Mouse (Mus musculus) G1E (cell line): ENCODE data around the gene Xpot. TPM values are rescaled to one million over a fixed set of nuclear protein-coding genes. Genes with fewer than 3 reads are reported as not detected.

Experiments used
- ATAC-seq: 2 replicates; pipeline ENCODE4 v1.8.0; 2016; ENCODE audit warnings: mild to moderate bottlenecking; ENCODE audit not compliant: insufficient number of reproducible peaks, poor library complexity, low FRiP score, severe bottlenecking; ENCODE audit errors: extremely low read depth
- DNase-seq: peaks from one replicate; pipeline ENCODE4 v3.0.0; 2012; ENCODE audit warnings: low spot score
- H3K27me3 ChIP-seq: 2 replicates; pipeline ENCODE4 v1.6.1; 2012; ENCODE audit warnings: mild to moderate bottlenecking, low read length, inconsistent platforms; ENCODE audit not compliant: insufficient read depth
- H3K36me3 ChIP-seq: replicated peaks from 2 replicates; pipeline ENCODE3; 2012; ENCODE audit warnings: mild to moderate bottlenecking, inconsistent platforms
- H3K4me1 ChIP-seq: 2 replicates; pipeline ENCODE4 v1.6.1; 2012; ENCODE audit warnings: low read depth, low read length, inconsistent platforms, mixed read lengths; ENCODE audit not compliant: insufficient read depth
- H3K4me3 ChIP-seq: 2 replicates; pipeline ENCODE4 v1.5.1; 2012; ENCODE audit warnings: low read depth, mild to moderate bottlenecking, inconsistent platforms, low read length, moderate library complexity, mixed read lengths
- H3K9me3 ChIP-seq: replicated peaks from 2 replicates; pipeline ENCODE4 v1.6.1; 2012; ENCODE audit warnings: inconsistent platforms
- CTCF ChIP-seq: IDR thresholded peaks from 2 replicates; pipeline ENCODE4 v1.5.1; 2012; ENCODE audit warnings: low read depth, low read length, inconsistent platforms, mixed read lengths
- GATA1 ChIP-seq: IDR thresholded peaks from 2 replicates; pipeline ENCODE4 v1.6.1; 2012; ENCODE audit warnings: borderline replicate concordance, low read length, inconsistent platforms, mixed read lengths
- GATA2 ChIP-seq: IDR thresholded peaks from 2 replicates; pipeline ENCODE4 v1.6.1; 2012; ENCODE audit warnings: low read depth, low read length, inconsistent platforms, borderline replicate concordance
- POLR2AphosphoS5 ChIP-seq: IDR thresholded peaks from 2 replicates; pipeline ENCODE4 v1.6.1; 2012; ENCODE audit warnings: low read depth, low read length, inconsistent platforms; ENCODE audit not compliant: insufficient replicate concordance
- TAL1 ChIP-seq: conservative IDR thresholded peaks from 2 replicates; pipeline ENCODE4 v1.6.1; 2012; ENCODE audit warnings: low read depth, low read length, inconsistent platforms, mixed read lengths
- polyA plus RNA-seq: library from polyadenylated mRNA; stranded (reverse); fragments of >175 nt; gene quantifications from 2 replicates; pipeline ENCODE4 v1.2.3, GENCODE M21; 2012
- total RNA-seq, 2 experiments: library from RNA; stranded (forward) in 1 of 2; stranded (reverse) in 1 of 2; fragments of 200-1000 nt in 1 of 2; fragments of >200 nt in 1 of 2; fragmentation: Nextera tagmentation in 1 of 2; gene quantifications; 2 replicates each; pipeline ENCODE4 v1.2.3; 2014 to 2017

Gene Xpot
- total and polyA plus RNA-seq, 3 experiments: 87.0 to 116 (median 110) TPM

DNA sequence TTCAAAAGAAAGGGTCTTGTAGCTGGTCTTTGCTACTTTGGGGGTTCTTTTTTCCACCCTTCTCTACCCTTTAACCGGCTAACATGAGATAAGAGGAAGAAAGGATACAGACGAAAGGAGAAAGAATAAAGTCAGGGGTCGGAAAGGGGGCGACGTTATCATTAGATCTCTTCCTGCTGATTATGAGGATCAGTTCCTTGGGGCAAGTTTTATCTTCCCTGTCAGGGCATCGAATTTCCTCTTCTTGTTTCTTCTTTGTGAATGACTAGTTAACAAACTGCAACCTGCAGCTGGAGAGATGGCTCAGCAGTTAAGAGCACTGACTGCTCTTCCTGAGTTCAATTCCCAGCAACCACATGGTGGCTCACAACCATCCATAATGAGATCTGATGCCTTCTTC lies 20.2 kb upstream of the Xpot start:
- no peaks in the 10 kb centered on the region for H3K36me3 ChIP-seq
- TF ChIP-seq GATA2: no peak
- no peak for TF ChIP-seq POLR2AphosphoS5
- TF ChIP-seq GATA1: no peak
- no peak for TF ChIP-seq CTCF
- TF ChIP-seq TAL1: no peak
- 0 out of 2 replicates have a peak, but pooled peaks cover 2% of the 10 kb centered on the region for H3K9me3 ChIP-seq
- peak; percentile 15; the same call in 1 of the 2 replicates for ATAC-seq
- H3K4me1 ChIP-seq: no peaks in the 10 kb centered on the region
- H3K27me3 ChIP-seq: peaks cover 9% of the 10 kb centered on the region
- no peak for DNase-seq
- H3K4me3 ChIP-seq: no peak overlapping the region

DNA sequence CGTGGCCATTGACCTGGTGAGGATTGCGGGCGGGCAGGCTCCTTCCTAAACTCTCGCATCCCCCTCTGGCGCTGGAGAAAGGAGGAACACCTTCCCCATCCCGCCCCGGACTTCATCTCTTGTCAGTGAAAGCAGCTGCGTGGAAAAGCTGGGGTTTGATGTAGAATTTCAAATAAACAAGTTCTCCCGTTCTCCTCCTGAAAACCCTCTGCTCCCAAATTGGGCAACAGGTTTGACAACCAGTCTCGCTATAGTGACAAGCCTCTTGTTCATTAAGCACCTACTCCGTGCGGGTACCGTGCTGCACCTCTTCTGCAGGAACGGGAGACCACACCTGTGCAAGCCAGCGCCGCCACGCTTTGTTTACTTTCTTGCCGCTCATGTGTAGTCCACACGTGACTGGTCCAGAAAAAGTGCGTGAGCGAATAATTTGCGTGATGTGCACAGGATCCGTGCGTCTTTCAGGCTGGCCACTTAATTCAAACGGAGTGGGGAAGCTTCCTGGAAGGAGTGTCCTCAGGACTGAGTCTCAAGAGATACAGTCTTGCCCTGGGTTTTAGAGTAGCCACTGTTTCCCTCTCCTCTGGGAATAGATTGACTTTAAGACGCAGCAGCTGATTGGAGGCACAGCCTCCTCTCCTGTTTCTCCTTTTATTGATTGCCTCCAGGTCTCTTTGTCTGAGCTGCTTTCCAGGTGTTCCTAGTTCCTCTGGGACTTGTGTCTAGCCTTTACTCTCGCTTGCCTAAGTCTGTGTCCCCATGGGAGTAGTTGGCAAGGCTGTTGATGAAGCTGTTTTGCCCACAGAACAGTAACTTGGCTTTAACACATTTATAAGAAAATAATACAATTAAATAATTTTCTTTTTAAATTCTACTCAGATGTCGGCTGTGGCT lies 16.2 kb upstream of the Xpot start:
- Histone ChIP-seq H3K27me3 (peaks cover 6% of the 10 kb centered on the region; the same call in 1 of the 2 replicates), H3K4me3 (no peak overlapping the region), H3K4me1 (no peaks in the 10 kb centered on the region), H3K36me3 (no peaks in the 10 kb centered on the region), H3K9me3 (0 out of 2 replicates have a peak, but pooled peaks cover 2% of the 10 kb centered on the region)
- DNase-seq (no peak), ATAC-seq (no peak)
- TF ChIP-seq TAL1 (no peak), GATA1 (no peak)

DNA sequence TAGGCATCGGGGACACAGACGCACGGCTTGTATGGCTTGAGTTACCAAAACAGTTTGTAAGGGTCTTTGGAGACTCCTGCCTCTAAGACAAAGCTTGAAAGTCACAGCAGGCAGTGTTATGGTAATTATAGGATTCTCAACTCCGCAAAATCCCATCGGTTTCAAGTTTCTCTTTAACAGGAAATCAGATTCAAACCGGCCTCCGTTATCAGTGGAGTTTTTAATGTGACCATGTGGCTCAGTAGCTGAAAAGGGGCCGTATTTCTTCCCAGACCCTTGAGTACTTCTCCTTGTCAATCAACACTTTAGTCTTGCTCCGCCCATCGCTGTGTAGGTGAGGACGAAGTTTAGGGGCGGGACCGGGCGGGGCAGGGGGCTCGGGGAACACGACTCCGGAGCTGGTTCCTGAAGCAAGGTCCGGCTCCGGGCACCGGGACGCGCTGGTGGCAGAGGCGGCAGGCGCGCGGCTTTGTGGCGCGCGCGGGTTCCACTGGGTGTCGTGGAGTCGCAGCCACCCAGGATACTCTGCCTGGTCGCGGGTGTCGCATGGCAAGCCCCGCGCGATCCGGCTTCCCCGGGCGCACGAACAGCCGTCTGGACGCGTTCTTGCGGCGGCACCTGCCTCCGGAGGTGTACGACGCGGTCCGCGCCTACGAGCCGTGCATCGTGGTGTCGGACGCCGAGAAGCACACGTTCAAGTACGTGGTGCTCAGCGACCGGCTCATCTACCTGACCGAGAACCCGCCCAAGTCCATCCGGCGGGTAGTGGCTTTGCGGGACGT lies 15.3 kb upstream of the Xpot start, which contains the start of gene D930020B18Rik:
Gene D930020B18Rik (plus strand): TSS at position 317 of the 782 bp plus-strand sequence.
- DNase-seq (no peak), ATAC-seq (no peak)
- H3K4me3 ChIP-seq: no peak within 1 kb of the TSS
- H3K4me1 ChIP-seq: no peaks in the 10 kb centered on the region
- TF ChIP-seq GATA2 (no peak), GATA1 (no peak), CTCF (no peak), POLR2AphosphoS5 (no peak), TAL1 (no peak)
- H3K36me3 ChIP-seq: no peaks in the 10 kb centered on the region
- H3K9me3 ChIP-seq: 0 out of 2 replicates have a peak, but pooled peaks cover 2% of the 10 kb centered on the region
- H3K27me3 ChIP-seq: peaks cover 6% of the 10 kb centered on the region; the same call in 1 of the 2 replicates

DNA sequence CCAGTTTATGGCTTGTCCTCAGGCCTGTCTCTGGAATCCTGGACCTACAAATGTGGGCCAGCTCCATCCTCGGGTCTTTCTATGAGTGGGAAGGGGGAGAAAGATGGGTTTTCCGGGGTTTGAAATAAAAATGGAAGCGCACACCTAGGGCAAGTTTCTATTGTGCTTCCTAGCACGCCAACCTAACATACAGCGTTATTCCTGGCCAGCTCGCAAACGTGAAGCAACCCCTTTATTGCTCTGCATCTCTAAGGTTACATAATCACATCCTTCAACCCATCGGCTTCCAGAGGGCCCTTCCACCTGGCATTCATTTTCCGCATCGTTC lies 14.8 kb upstream of the Xpot start:
- 0 out of 2 replicates have a peak, but pooled peaks cover 2% of the 10 kb centered on the region for H3K9me3 ChIP-seq
- TF ChIP-seq CTCF (no peak), TAL1 (no peak), GATA2 (no peak), POLR2AphosphoS5 (no peak), GATA1 (no peak)
- H3K4me3 ChIP-seq: no peak overlapping the region
- H3K27me3 ChIP-seq: peaks cover 6% of the 10 kb centered on the region; the same call in 1 of the 2 replicates
- DNase-seq: no peak
- H3K4me1 ChIP-seq: no peaks in the 10 kb centered on the region
- no peak for ATAC-seq
- H3K36me3 ChIP-seq: no peaks in the 10 kb centered on the region

DNA sequence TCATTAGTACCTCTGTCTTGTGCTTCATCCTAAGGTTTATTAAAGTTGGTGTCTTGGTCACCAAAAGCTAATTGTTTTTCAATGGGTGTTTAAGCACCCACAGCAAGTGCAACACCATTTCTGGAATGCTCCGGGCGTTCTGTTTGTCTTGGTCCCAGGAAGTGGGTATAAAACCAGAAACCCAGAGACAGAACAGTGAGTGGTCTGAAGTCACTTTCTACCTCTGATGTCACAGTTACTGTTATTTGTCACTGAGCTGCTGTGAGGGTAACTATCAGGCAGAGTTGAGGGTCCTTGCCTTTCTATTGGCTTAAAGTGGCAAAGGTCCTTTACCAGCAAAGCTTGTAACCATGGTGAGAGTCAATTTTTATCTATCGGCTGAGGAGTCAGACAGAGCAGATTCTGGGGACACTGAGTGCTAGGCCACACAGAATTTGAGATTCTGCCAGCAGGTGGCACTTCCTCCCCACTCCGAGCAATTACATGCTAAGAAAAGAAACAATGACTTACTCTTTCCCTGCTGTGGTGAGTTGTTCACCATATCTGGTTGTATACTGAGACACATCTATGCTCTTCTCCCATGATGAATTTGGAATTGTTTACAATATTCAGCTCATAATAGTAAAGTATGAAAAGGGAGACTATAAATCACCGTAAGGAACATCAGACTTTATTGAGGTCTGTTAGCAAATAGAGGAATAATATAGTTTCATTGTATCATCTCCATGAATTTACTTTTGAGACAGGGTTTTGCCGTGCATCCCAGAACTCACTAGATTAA lies 14.2 kb upstream of the Xpot start:
- no peak for TF ChIP-seq TAL1
- TF ChIP-seq GATA2: no peak
- no peak for TF ChIP-seq CTCF
- no peak for TF ChIP-seq POLR2AphosphoS5
- TF ChIP-seq GATA1: no peak
- Histone ChIP-seq H3K36me3 (no peaks in the 10 kb centered on the region), H3K4me3 (no peak overlapping the region), H3K27me3 (peaks cover 6% of the 10 kb centered on the region; the same call in 1 of the 2 replicates), H3K9me3 (0 out of 2 replicates have a peak, but pooled peaks cover 2% of the 10 kb centered on the region), H3K4me1 (no peaks in the 10 kb centered on the region)
- no peak for ATAC-seq
- no peak for DNase-seq

DNA sequence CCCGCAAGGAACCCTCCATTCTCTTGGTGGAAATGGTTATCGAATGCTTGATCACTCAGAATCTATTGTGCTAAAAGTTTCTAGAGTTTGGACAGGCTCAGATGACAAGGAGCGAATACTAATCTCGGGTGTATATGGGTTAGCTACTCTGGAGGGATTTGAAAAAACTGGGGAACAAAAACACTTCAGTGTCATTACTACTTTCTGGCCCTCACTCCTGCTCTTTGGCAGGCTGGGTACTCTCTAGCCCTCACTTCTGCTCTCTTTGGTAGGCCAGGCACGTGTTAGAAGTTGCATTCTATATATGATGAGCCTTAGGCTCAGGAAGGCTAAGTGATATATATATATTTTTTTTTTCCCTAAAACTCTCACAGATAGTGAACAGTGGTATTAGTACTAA lies 13.4 kb upstream of the Xpot start:
- Histone ChIP-seq H3K4me3 (no peak overlapping the region), H3K9me3 (0 out of 2 replicates have a peak, but pooled peaks cover 2% of the 10 kb centered on the region), H3K27me3 (peaks cover 6% of the 10 kb centered on the region; the same call in 1 of the 2 replicates), H3K36me3 (no peaks in the 10 kb centered on the region), H3K4me1 (no peaks in the 10 kb centered on the region)
- ATAC-seq (no peak), DNase-seq (no peak)
- TF ChIP-seq TAL1 (no peak), GATA1 (no peak), CTCF (no peak), GATA2 (no peak), POLR2AphosphoS5 (no peak)
